Mouse (Mus musculus) MEL (cell line): ENCODE data around the gene Efna2. TPM values are rescaled to one million over a fixed set of nuclear protein-coding genes. Genes with fewer than 3 reads are reported as not detected.

ENCODE experiments used
- DNase-seq: peaks from one replicate; pipeline ENCODE4 v3.0.0; 2011; ENCODE audit warnings: low read depth, low spot score
- H3K27ac ChIP-seq: 2 replicates; pipeline ENCODE4 v1.5.1; 2012; ENCODE audit warnings: low read depth, mild to moderate bottlenecking, control low read depth, low read length, moderate library complexity; ENCODE audit not compliant: control insufficient read depth
- H3K27me3 ChIP-seq, 2 experiments: fragments of 150-350 bp in 1 of 2; sonication (generic) in 1 of 2; 2 replicates each; pipeline ENCODE4 v1.6.1; 2012; ENCODE audit warnings: low read length in 2 of 2, mild to moderate bottlenecking in 2 of 2, improper control_type of control experiment in 1 of 2, moderate library complexity in 1 of 2; ENCODE audit not compliant: insufficient read depth in 2 of 2, control insufficient read depth in 1 of 2
- H3K36me3 ChIP-seq, 2 experiments: 2 replicates each; pipeline ENCODE4 v1.6.1; 2012 to 2014; ENCODE audit warnings: low read length in 2 of 2, improper control_type of control experiment in 1 of 2, inconsistent platforms in 1 of 2, mild to moderate bottlenecking in 1 of 2; ENCODE audit not compliant: insufficient read depth in 2 of 2, control insufficient read depth in 1 of 2
- H3K4me1 ChIP-seq, 2 experiments: fragments of 150-350 bp in 1 of 2; sonication (generic) in 1 of 2; 2 replicates each; pipeline ENCODE4 v1.6.1; 2012; ENCODE audit warnings: low read length in 2 of 2, improper control_type of control experiment in 1 of 2, mild to moderate bottlenecking in 1 of 2; ENCODE audit not compliant: insufficient read depth in 2 of 2, control insufficient read depth in 1 of 2
- H3K4me3 ChIP-seq, 2 experiments: fragments of 150-350 bp in 1 of 2; sonication (generic) in 1 of 2; 2 replicates each; pipeline ENCODE4 v1.5.1; 2012; ENCODE audit warnings: low read depth in 2 of 2, low read length in 2 of 2, mild to moderate bottlenecking in 2 of 2, moderate library complexity in 2 of 2, control low read depth in 1 of 2, improper control_type of control experiment in 1 of 2; ENCODE audit not compliant: control insufficient read depth in 1 of 2, insufficient read depth in 1 of 2
- H3K79me2 ChIP-seq: 2 replicates; pipeline ENCODE4 v1.6.1; 2012; ENCODE audit warnings: mild to moderate bottlenecking, low read length, moderate library complexity; ENCODE audit not compliant: control insufficient read depth, poor library complexity, insufficient read depth
- H3K9ac ChIP-seq: 2 replicates; pipeline ENCODE4 v1.6.1; 2012; ENCODE audit warnings: low read depth, mild to moderate bottlenecking, control low read depth, low read length, moderate library complexity; ENCODE audit not compliant: control insufficient read depth, poor library complexity, severe bottlenecking
- H3K9me3 ChIP-seq: fragments of 150-350 bp; sonication (generic); replicated peaks from 2 replicates; pipeline ENCODE4 v1.6.1; 2012; ENCODE audit warnings: mild to moderate bottlenecking, low read length, improper control_type of control experiment, moderate library complexity; ENCODE audit not compliant: insufficient read depth
- CHD2 ChIP-seq: IDR thresholded peaks from 2 replicates; pipeline ENCODE4 v1.6.1; 2011; ENCODE audit warnings: low read length, improper control_type of control experiment
- CTCF ChIP-seq, 3 experiments: IDR thresholded peaks in 2 of 3; conservative IDR thresholded peaks in 1 of 3; 2 replicates each; pipeline ENCODE4 v1.5.1; 2011 to 2012; ENCODE audit warnings: low read length in 3 of 3, low read depth in 2 of 3, mild to moderate bottlenecking in 2 of 3, improper control_type of control experiment in 1 of 3, inconsistent platforms in 1 of 3, mixed read lengths in 1 of 3, moderate library complexity in 1 of 3; ENCODE audit not compliant: control insufficient read depth in 1 of 3, insufficient read depth in 1 of 3, poor library complexity in 1 of 3, severe bottlenecking in 1 of 3
- ELF1 ChIP-seq: IDR thresholded peaks from 2 replicates; pipeline ENCODE4 v1.6.1; 2014; ENCODE audit warnings: low read depth, mild to moderate bottlenecking, inconsistent platforms, low read length, improper control_type of control experiment, moderate library complexity
- EP300 ChIP-seq, 2 experiments: IDR thresholded peaks; 2 replicates each; pipeline ENCODE4 v1.6.1; 2011; ENCODE audit warnings: improper control_type of control experiment in 2 of 2, low read length in 2 of 2, low read depth in 1 of 2, mild to moderate bottlenecking in 1 of 2
- ETS1 ChIP-seq: IDR thresholded peaks from 2 replicates; pipeline ENCODE4 v1.6.1; 2012; ENCODE audit warnings: low read depth, mild to moderate bottlenecking, inconsistent platforms, low read length, improper control_type of control experiment, moderate library complexity
- GABPA ChIP-seq: IDR thresholded peaks from 2 replicates; pipeline ENCODE4 v1.6.1; 2012; ENCODE audit warnings: low read depth, mild to moderate bottlenecking, inconsistent platforms, low read length, improper control_type of control experiment, moderate library complexity
- GATA1 ChIP-seq: IDR thresholded peaks from 2 replicates; pipeline ENCODE4 v1.6.1; 2011; ENCODE audit warnings: low read depth, low read length, improper control_type of control experiment
- HCFC1 ChIP-seq: IDR thresholded peaks from 2 replicates; pipeline ENCODE4 v1.6.1; 2012; ENCODE audit warnings: low read depth, mild to moderate bottlenecking, inconsistent platforms, low read length, improper control_type of control experiment, moderate library complexity
- KAT2A ChIP-seq: conservative IDR thresholded peaks from 2 replicates; pipeline ENCODE4 v1.6.1; 2012; ENCODE audit warnings: low read depth, low read length, improper control_type of control experiment, inconsistent platforms
- MAZ ChIP-seq: IDR thresholded peaks from 2 replicates; pipeline ENCODE4 v1.6.1; 2012; ENCODE audit warnings: low read depth, mild to moderate bottlenecking, inconsistent platforms, low read length, improper control_type of control experiment
- MXI1 ChIP-seq: IDR thresholded peaks from 2 replicates; pipeline ENCODE4 v1.6.1; 2011; ENCODE audit warnings: mild to moderate bottlenecking, low read depth, low read length, improper control_type of control experiment
- MYB ChIP-seq: IDR thresholded peaks from 2 replicates; pipeline ENCODE4 v1.6.1; 2011; ENCODE audit warnings: mild to moderate bottlenecking, low read depth, low read length, improper control_type of control experiment
- MYC ChIP-seq: IDR thresholded peaks from 2 replicates; pipeline ENCODE4 v1.6.1; 2011; ENCODE audit warnings: low read depth, mild to moderate bottlenecking, low read length, improper control_type of control experiment, moderate library complexity
- NELFE ChIP-seq: IDR thresholded peaks from 2 replicates; pipeline ENCODE4 v1.6.1; 2011; ENCODE audit warnings: low read depth, low read length, improper control_type of control experiment
- NRF1 ChIP-seq: IDR thresholded peaks from 2 replicates; pipeline ENCODE4 v1.6.1; 2014; ENCODE audit warnings: low read depth, mild to moderate bottlenecking, inconsistent platforms, low read length, improper control_type of control experiment, moderate library complexity; ENCODE audit not compliant: poor library complexity, insufficient read depth, severe bottlenecking
- POLR2A ChIP-seq, 2 experiments: IDR thresholded peaks; 2 replicates each; pipeline ENCODE4 v1.6.1; 2011 to 2012; ENCODE audit warnings: low read length in 2 of 2, mild to moderate bottlenecking in 2 of 2, control low read depth in 1 of 2, improper control_type of control experiment in 1 of 2, low read depth in 1 of 2, moderate library complexity in 1 of 2; ENCODE audit not compliant: control insufficient read depth in 1 of 2, insufficient read depth in 1 of 2, poor library complexity in 1 of 2
- RCOR1 ChIP-seq: IDR thresholded peaks from 2 replicates; pipeline ENCODE4 v1.6.1; 2012; ENCODE audit warnings: low read depth, mild to moderate bottlenecking, inconsistent platforms, low read length, improper control_type of control experiment
- SIN3A ChIP-seq: IDR thresholded peaks from 2 replicates; pipeline ENCODE4 v1.6.1; 2012; ENCODE audit warnings: low read length, improper control_type of control experiment, inconsistent platforms
- TAL1 ChIP-seq: IDR thresholded peaks from 2 replicates; pipeline ENCODE4 v1.6.1; 2012; ENCODE audit warnings: mild to moderate bottlenecking, inconsistent platforms, low read length, moderate library complexity, mixed read lengths
- UBTF ChIP-seq: IDR thresholded peaks from 2 replicates; pipeline ENCODE4 v1.6.1; 2012; ENCODE audit warnings: low read depth, mild to moderate bottlenecking, inconsistent platforms, low read length, improper control_type of control experiment, moderate library complexity, borderline replicate concordance; ENCODE audit not compliant: insufficient read depth
- ZKSCAN1 ChIP-seq: IDR thresholded peaks from 2 replicates; pipeline ENCODE4 v1.6.1; 2012; ENCODE audit warnings: low read depth, mild to moderate bottlenecking, inconsistent platforms, low read length, improper control_type of control experiment, moderate library complexity
- polyA plus RNA-seq, 2 experiments: library from polyadenylated mRNA; stranded (reverse) in 1 of 2; unstranded in 1 of 2; fragments of >175 nt in 1 of 2; fragments of >200 nt in 1 of 2; gene quantifications; 2 replicates each; pipeline versions ENCODE4 v1.2.1 to v1.2.4; 2012; ENCODE audit warnings: low replicate concordance in 2 of 2, low read depth in 1 of 2; ENCODE audit not compliant: insufficient read length in 2 of 2, insufficient read depth in 1 of 2, missing spikeins in 1 of 2
- total RNA-seq: library from RNA; depleted of rRNA; stranded (reverse); fragments of 300-350 nt; gene quantifications from 2 replicates; pipeline ENCODE4 v1.2.3, GENCODE M21; 2012

The Efna2 gene
- total and polyA plus RNA-seq, 3 experiments = 0.12 to 2.8 TPM; not detected in 1

DNA sequence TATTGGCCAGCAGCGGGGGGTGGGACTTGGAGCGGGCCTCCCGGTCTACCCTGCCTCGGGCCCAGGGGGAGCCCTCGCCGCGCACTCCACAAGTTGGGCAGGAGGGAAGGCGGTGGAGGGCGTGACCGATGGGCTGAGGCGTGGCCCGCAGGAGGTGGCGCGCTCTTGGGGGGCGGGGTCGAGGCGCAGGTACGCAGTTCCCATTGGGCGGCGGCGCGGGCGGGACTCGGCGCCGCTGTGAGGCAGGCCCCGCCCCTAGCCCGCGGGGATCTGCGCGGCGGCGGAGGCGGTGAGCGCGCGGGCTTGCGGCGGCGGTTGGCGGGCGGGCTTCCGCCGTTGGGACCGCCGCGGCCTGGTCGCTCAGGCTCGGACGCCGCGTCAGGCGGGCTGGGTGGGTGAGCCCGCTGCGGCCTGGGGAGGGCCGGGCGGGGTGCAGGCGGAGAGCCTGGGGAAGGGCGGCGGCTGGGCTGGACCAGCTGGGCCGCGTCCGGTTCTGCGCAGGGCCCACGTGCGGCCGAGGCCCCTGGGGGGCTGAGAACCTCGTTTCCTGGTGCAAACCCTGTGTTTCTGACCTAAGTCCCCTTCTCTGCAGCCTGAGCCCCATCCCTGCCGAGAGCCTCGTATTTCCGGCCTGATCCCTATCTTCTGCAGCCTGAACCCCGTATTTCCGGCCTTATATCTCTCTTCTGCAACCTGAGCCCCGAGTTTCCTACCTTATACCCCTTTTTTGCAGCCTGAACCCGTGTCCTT lies 47.3 kb downstream of the Efna2 start, which contains the start of gene Mum1:
TSS of gene Mum1 (plus strand) at position 19 of the 750 bp plus-strand sequence.
- Histone ChIP-seq H3K9ac (peak within 1 kb of the TSS; percentile 85), H3K4me1 (peaks cover 0 to 19% of the 10 kb centered on the region in 2 experiments; a peak in 3 of 4 replicates), H3K79me2 (peaks cover 8% of the 10 kb centered on the region), H3K36me3 (peaks cover 0 to 9% of the 10 kb centered on the region in 2 experiments; a peak in 3 of 4 replicates), H3K27ac (peak within 1 kb of the TSS; percentile 63), H3K4me3 (peak within 1 kb of the TSS; percentile 74 to 99), H3K9me3 (no peaks in the 10 kb centered on the region), H3K27me3 (no peaks in the 10 kb centered on the region)
- DNase-seq = peak; percentile 99
- TF ChIP-seq MYB = 0 out of 2 replicates have a peak, but pooled peaks have one; percentile 18
- TF ChIP-seq HCFC1 = peak; percentile 74
- peak; percentile 19; the same call in 1 of the 2 replicates for TF ChIP-seq MXI1
- peak; percentile 55 for TF ChIP-seq NELFE
- TF ChIP-seq SIN3A = peak; percentile 72
- TF ChIP-seq EP300 (IDR thresholded peaks at IDR 0.05; ENCODE audit: low read depth in 1 of 2, low read length in 2 of 2) = peak in 1 of 2 experiments; percentile 30; a peak in 2 of 4 replicates
- peak; percentile 44; the same call in 1 of the 2 replicates for TF ChIP-seq NRF1
- TF ChIP-seq MAZ = 0 out of 2 replicates have a peak, but pooled peaks have one; percentile 31
- no peak for TF ChIP-seq TAL1
- peak; percentile 48; the same call in 1 of the 2 replicates for TF ChIP-seq ETS1
- TF ChIP-seq UBTF = 0 out of 2 replicates have a peak, but pooled peaks have one; percentile 27
- TF ChIP-seq ELF1 = peak; percentile 58; the same call in 1 of the 2 replicates
- TF ChIP-seq KAT2A = no peak
- 0 out of 2 replicates have a peak, but pooled peaks have one; percentile 22 for TF ChIP-seq RCOR1
- peak; percentile 84 for TF ChIP-seq GATA1
- no peak for TF ChIP-seq GABPA
- peak in 2 of 3 experiments; percentile 16 to 49; a peak in 3 of 6 replicates for TF ChIP-seq CTCF (IDR thresholded peaks at IDR 0.05 in 2 of 3, conservative IDR thresholded peaks at IDR 0.05 in 1 of 3; ENCODE audit: control insufficient read depth in 1 of 3, insufficient read depth in 1 of 3, low read depth in 2 of 3, low read length in 3 of 3, poor library complexity in 1 of 3, severe bottlenecking in 1 of 3)
- TF ChIP-seq ZKSCAN1 = no peak
- peak; percentile 36; the same call in 1 of the 2 replicates for TF ChIP-seq MYC
- TF ChIP-seq POLR2A (IDR thresholded peaks at IDR 0.05; ENCODE audit: control insufficient read depth in 1 of 2, insufficient read depth in 1 of 2, low read depth in 1 of 2, low read length in 2 of 2, poor library complexity in 1 of 2) = peak; percentile 59 to 66; a peak in 2 of 4 replicates
- TF ChIP-seq CHD2 = no peak
